Mouse (Mus musculus): ENCODE data around the gene Dcst1.

GRCm38 (mm10) chr3:89373581-89374231 is 8.7 kb upstream of the Dcst1 start:
- no peak for TF ChIP-seq MAFK (IDR thresholded peaks at IDR 0.05; ENCODE audit: insufficient read depth, low read depth, low read length)
- TF ChIP-seq HCFC1 (IDR thresholded peaks at IDR 0.05; ENCODE audit: borderline replicate concordance, insufficient read depth, low read length) = no peak
- no peak for TF ChIP-seq CHD2 (IDR thresholded peaks at IDR 0.05; ENCODE audit: low read depth, low read length)
